Mouse (Mus musculus): ENCODE data around the gene Iqcf1. TPM values are rescaled to one million over a fixed set of nuclear protein-coding genes. Genes with fewer than 3 reads are reported as not detected.

Iqcf1 gene
- polyA plus RNA-seq, 1 experiment from 2014 or later, result not detected

DNA sequence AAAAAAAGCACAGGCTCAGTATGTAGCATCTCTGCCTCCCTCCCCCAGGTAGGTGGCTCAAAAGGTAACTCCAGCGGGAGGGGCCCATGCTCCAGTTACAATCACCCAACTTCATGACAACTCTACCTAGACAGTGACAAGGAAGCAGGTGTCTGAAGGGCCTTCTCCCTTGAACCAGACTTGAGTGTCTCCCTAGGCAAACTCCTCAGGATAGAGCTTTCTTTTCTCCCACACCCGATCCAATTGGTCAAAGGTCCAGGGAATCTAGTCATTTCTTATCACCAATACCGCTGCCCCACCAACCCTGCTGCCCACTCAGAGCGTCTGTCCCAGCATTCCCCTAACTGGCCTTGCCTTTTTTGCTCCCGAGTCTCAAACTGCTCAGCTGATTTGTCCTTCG is 33.0 kb upstream of the Iqcf1 start:
- Histone ChIP-seq H3K4me3 (no peak overlapping the region), H3K9me3 (no peaks in the 10 kb centered on the region), H3K9ac (no peak overlapping the region), H3K4me1 (peaks cover 24% of the 10 kb centered on the region), H3K27me3 (peaks cover 11% of the 10 kb centered on the region), H3K36me3 (peaks cover 24% of the 10 kb centered on the region), H3K4me2 (no peak overlapping the region), H3K27ac (no peak overlapping the region)
- 89% methylated on average over 6 of the region's 6 CpGs for WGBS
- no peak for ATAC-seq (ENCODE audit: insufficient number of reproducible peaks, insufficient read depth, low FRiP score, low TSS enrichment, low read depth)

DNA sequence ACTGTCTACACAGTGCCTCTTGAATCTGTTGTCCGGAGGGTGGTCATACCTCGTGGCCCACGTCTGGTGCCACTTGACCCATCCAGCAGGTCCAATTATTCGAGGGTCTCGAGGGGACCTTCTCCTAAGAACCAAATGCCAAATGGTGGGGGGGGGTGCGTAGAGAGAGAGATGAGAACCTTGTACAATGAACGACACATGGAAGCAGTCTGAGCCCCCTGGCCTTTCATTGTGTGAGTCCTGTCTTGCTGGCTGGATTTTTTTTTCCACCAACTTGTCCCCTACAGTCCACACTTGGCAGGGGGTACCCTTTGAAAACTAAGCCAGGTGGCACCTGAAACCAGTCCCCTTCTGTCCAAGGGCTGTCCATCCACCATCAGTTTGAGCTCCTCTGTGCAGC is 32.0 kb upstream of the Iqcf1 start:
- Histone ChIP-seq H3K27ac (no peak overlapping the region), H3K4me2 (no peak overlapping the region), H3K9ac (no peak overlapping the region), H3K4me3 (no peak overlapping the region), H3K9me3 (no peaks in the 10 kb centered on the region), H3K36me3 (peaks cover 15% of the 10 kb centered on the region), H3K27me3 (peaks cover 11% of the 10 kb centered on the region), H3K4me1 (peaks cover 31% of the 10 kb centered on the region)
- WGBS, result 84% methylated on average over 7 of the region's 7 CpGs
- ATAC-seq (ENCODE audit: insufficient number of reproducible peaks, insufficient read depth, low FRiP score, low TSS enrichment, low read depth), result no peak

DNA sequence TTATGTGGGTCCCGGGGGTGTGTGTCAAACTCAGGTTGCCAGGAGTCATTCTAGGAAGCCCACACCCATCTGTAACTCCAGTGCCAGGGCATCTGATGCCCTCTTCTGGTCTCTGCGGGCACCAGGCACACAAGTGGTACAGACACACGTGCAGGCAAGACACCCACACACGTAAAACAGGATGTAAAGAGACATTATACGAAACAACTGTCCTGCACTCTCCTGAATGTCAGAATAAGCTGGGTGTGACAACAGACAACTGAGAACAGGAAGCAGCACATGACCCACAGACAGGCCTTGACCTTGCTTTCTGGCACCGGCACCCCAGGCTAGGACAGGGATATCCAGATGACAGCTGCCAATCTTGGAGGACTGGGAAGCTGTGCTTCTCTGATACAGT is 30.4 kb upstream of the Iqcf1 start:
- peaks cover 1% of the 10 kb centered on the region; the same call in 1 of the 2 replicates for H3K36me3 ChIP-seq
- H3K27ac ChIP-seq, result no peak overlapping the region
- WGBS, result 61% methylated on average over 6 of the region's 6 CpGs

DNA sequence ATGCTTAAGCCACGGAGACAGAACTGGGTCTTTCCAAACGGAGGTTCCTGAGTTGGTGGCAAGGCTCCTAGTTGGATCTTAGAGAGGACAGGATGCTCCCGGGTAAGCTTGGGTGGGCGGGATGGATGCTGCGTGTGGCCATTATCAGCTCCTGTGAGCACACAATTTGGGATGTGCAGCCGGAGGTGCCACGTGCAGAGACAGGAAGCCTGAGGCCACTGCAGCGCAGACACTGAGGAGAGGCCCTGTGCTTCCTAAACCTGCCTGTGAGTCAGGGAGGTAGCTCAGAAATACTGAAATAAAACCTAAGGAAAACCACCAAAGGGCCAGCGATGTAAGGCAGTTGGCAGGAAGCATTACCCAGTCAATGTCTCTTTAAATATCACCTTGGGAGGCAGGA is 30.0 kb upstream of the Iqcf1 start:
- H3K4me1 ChIP-seq, result peaks cover 40% of the 10 kb centered on the region
- H3K27ac ChIP-seq, result no peak overlapping the region
- WGBS, result 53% methylated on average over 9 of the region's 9 CpGs
- no peaks in the 10 kb centered on the region; the same call in 1 of the 2 replicates for H3K27me3 ChIP-seq
- no peak overlapping the region for H3K9ac ChIP-seq
- H3K4me3 ChIP-seq, result no peak overlapping the region
- no peak for ATAC-seq (ENCODE audit: insufficient number of reproducible peaks, insufficient read depth, low FRiP score, low TSS enrichment, low read depth)
- no peaks in the 10 kb centered on the region for H3K36me3 ChIP-seq
- no peak overlapping the region for H3K4me2 ChIP-seq
- H3K9me3 ChIP-seq, result no peaks in the 10 kb centered on the region

More for the DNA sequence above, 30.4 kb upstream of the Iqcf1 start:
- Histone ChIP-seq H3K27me3 (peaks cover 3% of the 10 kb centered on the region; the same call in 1 of the 2 replicates), H3K4me2 (no peak overlapping the region), H3K4me1 (peaks cover 40% of the 10 kb centered on the region), H3K9me3 (no peaks in the 10 kb centered on the region), H3K9ac (no peak overlapping the region), H3K4me3 (no peak overlapping the region)
- no peak for ATAC-seq (ENCODE audit: insufficient number of reproducible peaks, insufficient read depth, low FRiP score, low TSS enrichment, low read depth)

DNA sequence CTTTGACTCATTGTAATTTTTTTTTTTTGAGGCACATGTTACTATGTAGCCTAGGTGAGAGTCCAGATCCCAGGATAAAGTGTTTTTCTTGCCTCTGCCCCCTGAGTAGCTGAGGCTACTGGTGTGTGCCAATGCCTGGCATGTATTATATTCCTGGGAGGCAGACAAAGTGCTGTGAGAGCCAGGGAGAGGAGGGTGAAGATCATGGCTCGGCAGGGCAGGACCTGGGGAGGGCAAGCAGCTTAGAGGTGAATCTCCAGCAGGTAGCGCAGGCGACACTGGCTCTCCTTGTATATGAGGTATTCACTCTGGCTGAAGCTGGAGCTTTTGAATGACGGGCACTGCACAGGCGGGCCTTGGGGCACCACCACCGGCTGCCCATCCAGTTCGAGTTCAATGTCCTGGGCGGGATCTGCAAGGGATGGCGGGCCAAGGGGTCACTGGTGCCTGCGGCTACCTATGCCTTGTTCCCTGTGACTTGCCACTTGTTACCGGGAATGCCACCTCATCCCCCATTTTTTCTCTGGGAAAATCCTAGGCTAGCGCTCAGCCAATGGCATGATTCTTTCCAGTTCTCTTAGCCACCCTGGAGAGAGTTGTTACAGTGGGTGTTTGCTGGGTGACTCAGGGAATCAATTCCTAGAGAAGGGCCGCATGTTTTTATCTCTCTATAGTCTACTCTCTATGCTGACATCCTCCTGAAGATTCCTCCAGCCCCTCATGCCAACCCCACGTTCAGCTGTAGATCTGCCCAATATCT is 28.6 kb upstream of the Iqcf1 start:
- peak overlapping the region; percentile 28; the same call in 1 of the 2 replicates for H3K27ac ChIP-seq
- H3K4me3 ChIP-seq, result no peak overlapping the region

DNA sequence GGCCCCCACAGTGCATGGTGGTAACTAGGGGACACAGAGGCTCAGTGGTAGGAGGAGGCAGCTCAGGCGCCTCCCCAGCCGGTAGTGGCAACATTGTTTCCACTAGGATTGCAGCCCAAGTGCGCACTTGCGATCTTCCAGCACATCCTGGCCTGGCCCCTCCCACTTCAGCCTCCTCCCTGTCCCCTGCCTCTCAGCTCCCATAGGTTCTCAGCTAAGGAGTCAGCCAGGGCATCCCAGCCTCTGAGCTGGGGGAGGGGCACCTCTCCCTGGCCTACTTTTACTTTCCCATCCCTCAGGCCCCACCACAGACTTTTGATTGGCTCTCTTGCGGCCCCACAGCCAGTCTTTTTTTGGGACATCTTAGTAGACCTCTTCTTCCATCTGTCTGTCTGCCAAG is 27.9 kb upstream of the Iqcf1 start:
- WGBS, result 12% methylated on average over 5 of the region's 5 CpGs
- H3K4me3 ChIP-seq, result peak overlapping the region; percentile 17
- H3K9ac ChIP-seq, result 0 out of 2 replicates have a peak overlapping the region, but pooled peaks have one; percentile 51
- no peaks in the 10 kb centered on the region for H3K27me3 ChIP-seq
- H3K36me3 ChIP-seq, result no peaks in the 10 kb centered on the region
- peak overlapping the region; percentile 44 for H3K4me2 ChIP-seq
- peak overlapping the region; percentile 57; the same call in 1 of the 2 replicates for H3K27ac ChIP-seq
- H3K9me3 ChIP-seq, result no peaks in the 10 kb centered on the region
- peaks cover 46% of the 10 kb centered on the region for H3K4me1 ChIP-seq
- no peak for ATAC-seq (ENCODE audit: insufficient number of reproducible peaks, insufficient read depth, low FRiP score, low TSS enrichment, low read depth)

More for the DNA sequence above, 28.6 kb upstream of the Iqcf1 start:
- Histone ChIP-seq H3K9ac (0 out of 2 replicates have a peak overlapping the region, but pooled peaks have one; percentile 51), H3K27me3 (no peaks in the 10 kb centered on the region), H3K4me2 (peak overlapping the region; percentile 44), H3K4me1 (peaks cover 41% of the 10 kb centered on the region), H3K9me3 (no peaks in the 10 kb centered on the region), H3K36me3 (no peaks in the 10 kb centered on the region)
- 59% methylated on average over 14 of the region's 14 CpGs for WGBS
- no peak for ATAC-seq (ENCODE audit: insufficient number of reproducible peaks, insufficient read depth, low FRiP score, low TSS enrichment, low read depth)

DNA sequence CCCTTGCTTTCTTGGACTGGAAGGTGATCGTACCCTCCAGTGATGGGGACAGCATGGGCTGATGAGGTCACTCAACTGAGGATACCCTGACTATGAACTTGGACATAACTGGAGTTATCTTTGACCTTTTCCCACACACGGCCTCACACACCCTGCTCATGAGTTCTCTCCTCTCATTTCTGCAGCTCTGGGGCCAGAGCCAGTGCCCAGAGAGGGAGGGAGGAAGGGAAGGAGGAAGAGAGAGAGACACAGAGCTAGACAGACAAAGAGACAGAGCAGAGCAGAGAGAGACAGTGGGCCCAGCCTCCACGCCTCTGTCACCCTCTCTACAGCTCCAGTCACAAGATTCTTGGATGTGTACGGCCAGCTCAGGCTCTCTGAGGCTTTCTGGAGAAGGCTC is 27.4 kb upstream of the Iqcf1 start:
- H3K27ac ChIP-seq, result peak overlapping the region; percentile 57
- WGBS, result 69% methylated on average over 4 of the region's 4 CpGs
- no peaks in the 10 kb centered on the region for H3K9me3 ChIP-seq
- H3K4me1 ChIP-seq, result peaks cover 46% of the 10 kb centered on the region
- H3K4me2 ChIP-seq, result 0 out of 2 replicates have a peak overlapping the region, but pooled peaks have one; percentile 44
- H3K27me3 ChIP-seq, result no peaks in the 10 kb centered on the region
- no peaks in the 10 kb centered on the region for H3K36me3 ChIP-seq
- H3K9ac ChIP-seq, result 0 out of 2 replicates have a peak overlapping the region, but pooled peaks have one; percentile 51
- H3K4me3 ChIP-seq, result no peak overlapping the region
- ATAC-seq (ENCODE audit: insufficient number of reproducible peaks, insufficient read depth, low FRiP score, low TSS enrichment, low read depth), result no peak

- peaks cover 53% of the 10 kb centered on the region for H3K4me1 ChIP-seq
- H3K9ac ChIP-seq, result no peak overlapping the region
- H3K27me3 ChIP-seq, result no peaks in the 10 kb centered on the region
- WGBS, result 86% methylated on average over 16 of the region's 16 CpGs
- H3K27ac ChIP-seq, result no peak overlapping the region
- ATAC-seq (ENCODE audit: insufficient number of reproducible peaks, insufficient read depth, low FRiP score, low TSS enrichment, low read depth), result no peak
- H3K4me3 ChIP-seq, result no peak overlapping the region
- no peak overlapping the region for H3K4me2 ChIP-seq
- H3K9me3 ChIP-seq, result no peaks in the 10 kb centered on the region
- H3K36me3 ChIP-seq, result no peaks in the 10 kb centered on the region
These were observed 26.6 kb upstream of the Iqcf1 start for GRCm38 (mm10) chr9:106473081-106473752.

- H3K4me3 ChIP-seq, result no peak overlapping the region
- no peak for ATAC-seq (ENCODE audit: insufficient number of reproducible peaks, insufficient read depth, low FRiP score, low TSS enrichment, low read depth)
- no peaks in the 10 kb centered on the region for H3K9me3 ChIP-seq
- no peaks in the 10 kb centered on the region for H3K36me3 ChIP-seq
- 70% methylated on average over 5 of the region's 5 CpGs for WGBS
- H3K4me1 ChIP-seq, result peaks cover 57% of the 10 kb centered on the region
- H3K27me3 ChIP-seq, result no peaks in the 10 kb centered on the region
- 0 out of 2 replicates have a peak overlapping the region, but pooled peaks have one; percentile 61 for H3K9ac ChIP-seq
- H3K4me2 ChIP-seq, result no peak overlapping the region
- no peak overlapping the region for H3K27ac ChIP-seq
These were observed 26.0 kb upstream of the Iqcf1 start for GRCm38 (mm10) chr9:106473753-106474105.

DNA sequence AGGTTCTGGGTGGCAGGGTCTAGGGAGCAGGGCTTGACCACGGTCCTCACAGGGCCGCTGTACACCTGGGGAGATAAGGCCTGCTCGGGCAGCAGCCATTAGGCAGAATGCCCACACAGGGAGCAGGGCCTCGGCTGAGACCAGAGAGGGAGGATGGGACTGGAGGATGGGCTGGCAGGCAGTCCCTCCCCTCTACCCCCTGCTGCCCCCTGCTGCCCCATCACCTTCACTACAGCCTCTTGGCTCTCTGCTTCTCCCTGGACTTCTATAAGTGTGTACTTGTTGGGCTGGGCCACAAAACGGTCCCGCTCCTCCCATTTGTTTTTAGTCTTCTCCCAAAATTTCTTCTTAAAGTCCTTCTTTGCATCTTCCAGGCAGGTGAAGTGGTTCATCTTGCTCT is 25.3 kb upstream of the Iqcf1 start:
- peak overlapping the region; percentile 33 for H3K4me2 ChIP-seq
- ATAC-seq (ENCODE audit: insufficient number of reproducible peaks, insufficient read depth, low FRiP score, low TSS enrichment, low read depth), result no peak

GRCm38 (mm10) chr9:106475046-106475445 is 24.7 kb upstream of the Iqcf1 start:
- Histone ChIP-seq H3K9ac (peak overlapping the region; percentile 61), H3K4me1 (peaks cover 58% of the 10 kb centered on the region), H3K36me3 (peaks cover 6% of the 10 kb centered on the region), H3K4me3 (no peak overlapping the region), H3K4me2 (peak overlapping the region; percentile 33), H3K27me3 (no peaks in the 10 kb centered on the region), H3K27ac (no peak overlapping the region), H3K9me3 (no peaks in the 10 kb centered on the region)
- ATAC-seq (ENCODE audit: insufficient number of reproducible peaks, insufficient read depth, low FRiP score, low TSS enrichment, low read depth), result no peak
- WGBS, result 63% methylated on average over 7 of the region's 7 CpGs

More for the DNA sequence above, 25.3 kb upstream of the Iqcf1 start:
- no peaks in the 10 kb centered on the region for H3K9me3 ChIP-seq
- H3K4me3 ChIP-seq, result no peak overlapping the region
- H3K4me1 ChIP-seq, result peaks cover 58% of the 10 kb centered on the region
- no peaks in the 10 kb centered on the region for H3K27me3 ChIP-seq
- WGBS, result 6% methylated on average over 6 of the region's 6 CpGs
- H3K9ac ChIP-seq, result peak overlapping the region; percentile 61
- peaks cover 2% of the 10 kb centered on the region; the same call in 1 of the 2 replicates for H3K36me3 ChIP-seq
- no peak overlapping the region for H3K27ac ChIP-seq

- H3K36me3 ChIP-seq, result peaks cover 12% of the 10 kb centered on the region
- H3K27ac ChIP-seq, result peak within 1 kb of the TSS; percentile 85
- no peaks in the 10 kb centered on the region for H3K27me3 ChIP-seq
- peak within 1 kb of the TSS; percentile 61 for H3K9ac ChIP-seq
- no peak for ATAC-seq (ENCODE audit: insufficient number of reproducible peaks, insufficient read depth, low FRiP score, low TSS enrichment, low read depth)
- H3K4me3 ChIP-seq, result peak within 1 kb of the TSS; percentile 77
- peaks cover 58% of the 10 kb centered on the region for H3K4me1 ChIP-seq
- H3K4me2 ChIP-seq, result peak within 1 kb of the TSS; percentile 95
- 86% methylated on average over 10 of the region's 10 CpGs for WGBS
- H3K9me3 ChIP-seq, result no peaks in the 10 kb centered on the region
These were observed 24.1 kb upstream of the Iqcf1 start, which contains the start of gene Rrp9 for GRCm38 (mm10) chr9:106475663-106476001. Gene Rrp9, plus strand, starts transcription at chr9:106475963.

Measured in embryonic facial prominence, embryonic 13.5 days (tissue).